Mouse (Mus musculus) fibroblast of lung, adult 2 months (primary cell): ENCODE measurements at regions not wholly inside any gene's neighbourhood (a gene's known extent, or its start where the extent isn't known, plus 50 kb on each side); places are given as distances from the start of the nearest gene placed in this dataset.

ENCODE experiments used
- DNase-seq: peaks from one replicate; pipeline ENCODE4 v3.0.0-alpha.2; 2011; ENCODE audit warnings: low read depth

DNA sequence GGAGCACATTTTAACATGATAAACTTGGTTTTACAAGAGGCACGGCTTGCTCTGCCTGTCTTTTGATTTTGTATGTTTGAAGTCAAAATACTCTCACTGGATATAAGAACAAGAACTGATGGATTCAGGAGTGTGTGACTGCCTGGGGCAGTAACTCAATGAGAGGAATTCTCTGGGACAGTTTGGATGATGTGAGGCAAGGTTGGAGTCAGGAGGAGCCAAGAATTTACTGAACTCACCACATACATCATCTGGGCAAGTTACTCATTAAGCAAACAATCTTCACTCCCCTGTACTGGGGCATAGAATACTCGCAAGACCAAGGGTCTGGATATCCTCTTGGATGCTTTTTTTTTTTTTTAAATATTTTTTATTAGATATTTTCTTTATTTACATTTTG, 87.7 kb upstream of the 4933412E24Rik start:
- no peak for DNase-seq

DNA sequence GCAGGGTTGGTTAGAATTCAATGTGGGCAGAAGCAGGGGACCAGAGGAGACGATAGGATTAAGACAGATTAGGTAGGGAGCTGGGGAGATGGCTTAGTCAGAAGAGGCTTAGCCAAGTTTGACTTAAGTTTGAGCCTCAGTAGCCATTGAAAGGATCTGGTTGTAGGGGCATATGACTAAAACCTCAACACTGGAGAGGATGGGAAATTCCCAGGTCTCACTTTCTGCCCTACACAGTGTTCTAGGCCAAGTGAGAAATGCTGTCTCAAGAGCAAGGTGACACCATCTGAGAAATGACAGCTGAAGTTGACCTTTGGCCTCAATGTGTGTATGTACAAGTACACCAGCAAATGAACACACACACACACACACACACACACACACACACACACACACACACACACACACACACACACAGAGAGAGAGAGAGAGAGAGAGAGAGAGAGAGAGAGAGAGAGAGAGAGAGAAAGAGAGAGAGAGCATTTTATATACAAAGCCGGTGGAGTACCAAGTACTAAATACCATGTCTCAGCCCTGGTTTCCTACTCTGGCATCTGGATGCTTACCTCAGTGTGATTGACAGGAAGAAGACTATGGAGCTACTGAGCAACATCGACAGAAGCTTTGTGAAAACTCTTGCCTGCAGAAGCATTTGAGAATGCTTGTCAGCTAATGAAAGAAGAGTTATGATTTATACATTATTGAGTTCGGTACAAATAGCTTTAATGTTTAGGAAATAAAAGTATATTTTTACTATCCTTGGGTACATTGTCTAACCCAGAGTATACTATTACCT, 85.3 kb upstream of the 4933412E24Rik start:
- no peak for DNase-seq

DNA sequence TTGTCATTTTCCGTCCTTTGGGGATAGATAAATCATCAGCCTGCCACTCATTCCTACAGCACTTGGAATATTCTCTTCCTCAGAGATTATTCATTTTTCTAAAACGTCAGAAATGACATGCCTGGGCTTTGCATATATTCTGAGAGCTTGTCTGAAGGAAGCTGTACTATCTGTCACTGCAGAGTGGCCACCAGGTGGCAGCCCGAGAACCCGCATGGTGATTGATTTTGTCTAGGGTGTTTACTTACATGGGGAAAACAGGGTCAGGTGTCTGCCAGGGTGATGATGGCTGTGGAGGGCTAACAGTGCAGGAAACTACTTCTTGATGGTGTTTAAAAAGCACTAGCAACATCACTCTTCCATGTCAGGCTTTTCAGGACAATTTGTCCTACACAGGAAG, 80.7 kb upstream of the 4933412E24Rik start:
- peak; percentile 16 for DNase-seq

DNA sequence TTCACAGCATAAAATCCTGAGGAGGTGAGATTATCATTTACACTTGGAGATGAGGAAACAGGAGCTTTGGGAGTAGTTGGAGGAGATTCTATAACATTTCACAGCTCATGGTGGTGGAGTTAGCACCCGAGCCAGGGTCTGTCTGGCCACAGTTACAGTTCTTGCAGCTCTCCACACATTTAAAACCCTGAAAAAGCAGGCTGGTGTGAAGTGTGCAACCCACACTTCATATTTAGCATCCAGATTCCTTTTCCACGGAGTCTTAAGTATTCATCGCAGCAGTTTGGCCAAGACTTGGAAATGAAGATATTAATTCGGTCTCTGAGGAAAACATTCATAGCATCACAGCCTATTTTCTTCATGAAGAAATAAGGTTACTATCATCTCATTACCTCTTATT, 79.7 kb upstream of the 4933412E24Rik start:
- no peak for DNase-seq

DNA sequence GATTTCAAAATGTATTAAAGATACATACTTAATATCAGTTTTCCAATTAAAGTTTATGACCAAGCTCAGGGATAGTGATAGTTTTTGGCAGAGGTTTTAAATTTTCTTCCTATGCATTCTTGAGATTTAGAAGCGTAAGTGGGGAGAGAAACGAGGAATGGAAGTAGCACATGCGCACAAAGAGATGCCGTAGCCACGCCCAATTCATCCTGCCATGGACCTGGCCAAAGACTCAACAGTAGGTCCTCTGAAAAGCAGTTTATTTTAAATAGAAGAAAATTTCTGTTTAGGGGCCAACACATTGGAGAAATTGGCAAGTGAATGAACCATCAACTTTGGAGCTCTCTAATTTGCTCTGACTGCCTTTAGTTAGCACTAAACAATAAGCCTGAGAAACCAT, 73.5 kb upstream of the 4933412E24Rik start:
- DNase-seq, result no peak

DNA sequence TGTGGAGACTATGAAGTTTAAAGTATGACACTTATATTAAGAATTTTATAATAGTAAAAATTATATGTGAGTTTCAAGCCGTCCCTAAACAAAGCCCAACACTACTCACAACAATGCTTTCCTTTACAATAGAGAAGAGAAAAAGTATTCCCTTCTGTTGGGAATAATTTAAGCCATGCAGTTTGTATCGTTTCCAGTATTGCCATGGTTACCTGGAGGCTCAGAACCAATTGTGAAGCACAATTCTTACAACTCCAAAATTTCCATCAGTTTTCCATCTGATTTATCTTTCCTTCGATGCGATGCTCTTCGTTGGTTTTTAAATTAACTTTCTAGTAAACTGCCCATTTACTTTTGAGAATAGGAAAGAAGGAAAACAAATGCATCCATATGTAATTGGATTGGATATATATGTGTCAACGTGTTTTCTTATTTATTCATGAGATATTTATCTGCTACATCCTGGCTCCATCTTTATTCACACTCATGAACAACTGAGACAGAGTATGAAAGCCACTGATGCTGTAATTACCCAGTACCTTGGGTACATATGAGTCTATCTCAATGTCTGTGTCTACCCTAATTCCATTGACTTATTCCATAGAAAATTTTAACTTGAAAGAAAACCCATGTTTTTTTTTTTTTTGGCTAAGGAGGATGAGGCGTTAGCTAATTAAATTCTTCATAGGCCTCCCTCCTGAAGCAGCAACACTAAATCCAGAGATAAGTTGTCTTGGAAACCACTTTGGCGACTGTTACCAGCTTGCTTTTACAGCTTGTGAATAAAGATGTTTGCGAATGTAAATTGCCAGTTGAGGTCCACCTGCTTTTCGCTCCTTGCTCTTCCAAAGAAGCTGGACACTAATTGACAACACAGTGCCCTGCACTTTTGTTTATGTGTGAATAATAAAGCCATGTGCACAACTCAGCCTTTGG, 72.8 kb upstream of the 4933412E24Rik start:
- DNase-seq, result no peak
